Mouse (Mus musculus): ENCODE measurements around the gene Slc9a6.

Slc9a6 gene

DNA sequence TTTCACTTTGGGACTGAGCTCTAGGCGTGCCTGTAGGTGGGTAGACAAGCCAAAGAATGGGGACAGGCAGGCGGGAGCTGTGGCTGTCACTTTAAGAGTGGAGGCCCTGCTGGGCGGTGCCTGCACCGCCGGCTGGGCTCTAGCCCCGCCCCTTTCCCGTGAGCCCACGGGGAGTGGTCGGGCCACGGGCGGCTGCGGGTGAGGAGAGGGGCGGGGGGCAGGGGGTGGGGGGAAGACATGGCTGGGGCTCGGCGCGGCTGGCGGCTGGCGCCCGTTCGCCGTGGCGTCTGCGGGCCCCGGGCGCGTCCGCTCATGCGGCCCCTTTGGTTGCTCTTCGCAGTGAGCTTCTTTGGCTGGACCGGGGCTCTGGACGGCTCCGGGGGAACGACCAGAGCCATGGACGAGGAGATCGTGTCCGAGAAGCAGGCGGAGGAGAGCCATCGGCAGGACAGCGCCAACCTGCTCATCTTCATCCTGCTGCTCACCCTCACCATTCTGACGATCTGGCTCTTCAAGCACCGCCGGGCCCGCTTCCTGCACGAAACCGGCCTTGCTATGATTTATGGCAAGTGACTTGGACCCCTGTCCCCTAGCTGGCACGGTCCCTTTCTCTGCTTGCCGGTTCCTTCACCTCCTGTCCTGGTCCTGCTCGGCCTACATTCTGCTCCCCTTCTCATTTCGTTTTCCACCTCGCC is at the start of gene Slc9a6:
Slc9a6 (plus strand) TSS at position 135 of the 695 bp plus-strand sequence.
- DNase-seq: peak; percentile 82

DNA sequence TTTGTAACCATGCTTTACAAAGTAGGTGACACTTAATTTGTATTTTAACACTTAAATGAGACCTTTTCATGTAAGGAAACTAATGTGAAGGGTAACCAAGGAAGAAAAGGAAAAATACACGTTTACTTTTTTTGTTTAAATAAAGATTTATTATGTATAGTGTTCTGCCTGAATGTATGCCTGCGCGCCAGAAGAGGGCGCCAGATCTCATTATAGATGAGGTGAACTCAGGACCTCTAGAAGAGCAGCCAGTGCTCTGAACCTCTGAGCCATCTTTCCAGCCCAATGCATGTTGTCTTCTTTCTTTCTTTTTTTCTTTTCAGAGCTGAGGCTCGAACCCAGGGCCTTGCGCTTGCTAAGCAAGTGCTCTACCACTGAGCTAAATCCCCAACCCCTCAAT is 37.1 kb upstream of the Slc9a6 start:
- no peak for DNase-seq

DNA sequence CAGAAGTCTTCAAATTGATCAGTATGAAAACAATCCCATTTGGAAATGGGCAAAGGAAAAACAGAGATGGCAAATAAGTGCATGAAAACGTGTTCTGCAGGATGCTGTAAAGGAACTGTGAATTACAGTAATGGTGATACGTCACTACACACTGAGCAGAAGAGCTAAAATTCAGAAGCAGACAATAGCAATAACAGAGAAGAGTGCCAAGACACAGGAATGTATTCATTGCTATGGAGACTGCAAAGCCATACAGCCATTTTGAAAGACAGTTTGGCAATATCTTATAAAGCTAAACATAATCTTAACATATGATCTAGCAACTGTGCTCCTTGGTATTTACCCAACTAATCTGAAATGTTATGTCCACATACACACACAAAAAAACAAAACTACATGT is 31.4 kb upstream of the Slc9a6 start:
- no peak for DNase-seq

DNA sequence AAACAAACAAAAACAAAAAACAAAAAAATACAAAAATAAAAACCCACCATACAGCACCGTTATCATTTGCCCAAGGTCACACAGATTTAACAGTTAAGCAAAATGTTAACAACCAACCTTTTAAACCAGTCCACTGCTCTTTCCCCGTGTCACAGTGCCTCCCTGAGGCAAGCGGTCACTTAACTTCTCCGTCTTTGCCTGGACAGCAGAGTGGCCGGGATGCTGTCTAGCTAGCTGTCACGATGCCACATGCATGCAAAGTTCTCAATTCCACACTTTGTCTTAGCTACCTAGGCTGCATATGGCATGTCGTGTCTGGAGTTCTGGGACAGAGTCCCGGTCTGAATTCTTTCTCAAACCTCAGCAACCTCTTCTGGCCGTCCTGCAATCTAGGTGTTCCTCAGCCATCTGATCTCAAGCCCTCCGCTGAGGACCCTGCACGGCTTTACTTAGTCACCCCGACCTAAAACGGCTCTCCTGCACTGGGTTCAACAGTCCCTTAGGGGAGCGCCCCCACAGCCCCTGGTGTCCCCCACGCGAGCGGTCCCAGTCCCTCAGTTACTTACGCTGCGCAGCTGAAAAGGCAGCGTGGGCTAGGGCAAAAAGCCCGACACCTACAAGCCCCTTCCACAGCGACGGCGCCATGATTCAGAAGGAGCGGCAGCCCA is 12.2 kb upstream of the Slc9a6 start:
- no peak for DNase-seq

DNA sequence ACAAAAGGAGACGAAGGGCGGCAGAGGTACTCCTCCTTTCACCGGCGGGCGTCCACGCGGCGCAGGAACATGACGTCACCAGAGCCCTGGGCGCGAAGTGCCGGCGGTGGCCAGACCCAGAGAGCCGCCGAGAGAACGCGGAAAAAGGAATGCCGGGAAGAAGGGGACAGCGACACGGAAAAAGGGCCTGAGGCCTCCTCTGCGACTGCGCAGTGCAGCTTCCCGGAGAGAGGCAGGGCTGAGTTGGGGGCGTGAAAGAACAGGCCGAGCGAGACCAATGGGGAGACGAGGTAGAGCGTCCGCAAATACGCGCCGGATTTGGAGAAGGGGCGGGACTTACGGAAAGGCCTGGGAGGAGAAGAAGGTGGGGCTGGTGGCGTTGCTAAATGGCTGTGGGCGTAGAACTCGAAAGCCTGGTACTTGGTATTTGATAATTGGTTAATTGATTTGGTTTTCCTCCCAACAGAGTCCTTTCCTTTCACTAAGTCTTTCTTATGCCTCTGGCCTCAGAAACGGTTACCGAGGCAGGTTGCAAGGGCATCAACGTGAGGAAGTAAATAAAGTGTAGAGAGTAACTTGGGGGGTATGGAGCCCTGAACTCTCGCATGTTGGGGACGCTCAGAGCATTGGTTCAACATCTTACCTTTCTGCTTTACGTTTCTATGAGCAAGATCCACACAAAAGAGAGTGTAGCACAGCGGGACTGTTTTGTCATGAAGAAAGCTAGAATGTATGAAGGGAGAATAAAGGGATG is 11.5 kb upstream of the Slc9a6 start, which contains the start of gene Mmgt1:
Mmgt1 (minus strand) TSS at position 183 of the 754 bp plus-strand sequence.
- DNase-seq: peak; percentile 97

DNA sequence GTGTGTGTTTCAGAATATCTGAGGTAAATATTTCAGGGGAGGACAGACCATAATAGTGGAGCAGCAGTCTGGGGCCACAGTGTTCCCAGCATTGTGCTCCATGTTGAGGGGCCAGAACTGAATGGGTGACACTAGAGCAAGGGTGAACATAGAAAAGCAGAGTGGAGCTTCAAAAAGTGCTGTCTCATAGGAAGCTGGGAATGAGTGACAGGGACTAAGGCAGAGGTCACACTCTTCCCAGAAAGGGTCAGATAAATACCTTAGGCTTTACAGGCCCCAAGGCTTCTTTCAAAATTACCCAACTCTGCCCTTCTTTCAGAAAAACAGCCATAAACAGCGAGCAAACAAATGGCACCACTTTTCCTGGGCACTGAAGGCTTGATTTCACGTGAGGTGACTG is 3.0 kb upstream of the Slc9a6 start:
- no peak for DNase-seq

DNA sequence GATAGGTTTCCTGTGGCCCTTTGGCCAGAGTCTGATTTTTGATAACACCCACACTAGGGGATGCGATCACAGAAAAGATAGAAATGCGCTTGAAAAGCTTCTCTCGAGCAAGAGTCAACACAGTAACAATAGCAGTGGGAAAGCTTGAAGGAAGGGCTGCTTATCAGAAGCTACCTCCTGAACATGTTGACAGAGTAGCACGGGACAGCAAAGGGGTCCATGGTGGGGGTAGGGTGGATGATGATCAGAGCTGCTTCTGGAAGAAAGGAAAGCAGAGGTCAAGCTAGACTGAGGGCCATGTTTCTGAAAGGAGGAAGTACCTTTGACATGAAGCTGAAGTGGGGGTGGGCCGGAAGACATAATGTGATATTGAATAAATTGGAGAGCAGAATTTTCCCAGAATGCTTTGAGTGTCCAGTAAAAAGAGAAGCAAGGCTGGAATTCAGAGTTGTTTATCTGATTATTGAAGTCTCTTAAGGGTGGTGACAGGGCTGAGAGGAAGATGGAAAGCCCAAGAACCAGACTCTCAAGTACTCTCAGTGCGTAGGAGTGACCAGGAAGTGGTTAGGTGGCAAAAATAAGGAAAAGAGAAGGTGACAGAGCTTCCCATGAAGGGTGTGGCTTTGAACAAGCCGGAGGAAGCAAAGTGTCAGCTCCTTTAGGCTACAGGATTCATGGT is 2.4 kb upstream of the Slc9a6 start:
- DNase-seq: no peak

DNA sequence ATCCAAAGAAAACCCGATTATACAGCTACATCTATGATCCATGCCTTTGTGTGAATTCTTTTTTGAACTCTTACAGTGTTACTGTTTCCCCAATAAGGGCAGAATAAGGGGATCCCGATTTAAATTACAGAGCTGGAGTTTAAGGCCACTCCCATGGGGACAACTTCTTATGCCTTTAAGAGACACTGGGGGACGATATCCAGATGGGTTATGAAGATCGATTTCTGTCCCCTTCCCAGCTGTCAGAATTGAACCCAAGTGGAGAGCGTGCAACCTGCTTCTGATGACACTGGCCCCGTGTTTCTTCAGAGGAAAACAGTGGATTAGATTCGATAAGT is 303 bp upstream of the Slc9a6 start:
- DNase-seq: no peak

DNA sequence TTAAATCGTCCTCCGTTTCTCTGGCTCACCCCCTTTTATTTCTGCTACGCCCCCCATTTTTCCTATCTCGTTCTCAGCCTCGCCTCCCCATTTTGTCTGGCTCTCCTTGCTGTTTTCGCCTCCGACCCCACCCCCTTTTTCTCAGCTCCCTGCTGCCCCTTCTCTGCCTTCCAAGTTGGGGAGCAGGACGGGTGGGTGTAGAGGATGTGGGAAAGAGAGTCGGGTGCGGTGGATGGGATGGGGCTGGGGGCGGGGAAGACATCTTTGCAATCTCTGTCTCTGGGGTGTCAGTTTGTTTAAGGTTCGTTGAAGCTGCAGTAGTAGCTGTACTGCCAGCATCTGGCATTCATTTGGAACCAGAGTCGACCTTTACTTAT is 749 bp downstream of the Slc9a6 start:
- peak; percentile 23 for DNase-seq

DNA sequence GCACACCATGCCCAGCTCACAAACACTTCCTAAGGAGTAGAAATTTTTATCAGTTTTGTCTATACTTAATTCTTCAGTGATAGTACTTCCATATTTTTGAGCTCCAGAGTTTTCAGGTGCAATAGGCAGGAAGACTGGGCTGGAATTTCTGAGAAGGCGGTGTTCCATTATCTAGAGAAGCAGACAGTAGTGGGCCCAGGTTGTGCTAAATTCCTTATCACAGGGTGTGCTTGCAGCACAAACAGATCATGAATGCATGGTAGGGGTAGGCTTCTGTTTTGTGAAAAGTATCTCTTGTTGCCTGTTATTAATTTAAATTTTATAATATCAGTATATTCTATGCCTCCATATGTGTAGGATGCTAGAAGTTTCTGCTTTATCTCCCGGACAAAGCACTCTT is 5.7 kb downstream of the Slc9a6 start:
- no peak for DNase-seq

DNA sequence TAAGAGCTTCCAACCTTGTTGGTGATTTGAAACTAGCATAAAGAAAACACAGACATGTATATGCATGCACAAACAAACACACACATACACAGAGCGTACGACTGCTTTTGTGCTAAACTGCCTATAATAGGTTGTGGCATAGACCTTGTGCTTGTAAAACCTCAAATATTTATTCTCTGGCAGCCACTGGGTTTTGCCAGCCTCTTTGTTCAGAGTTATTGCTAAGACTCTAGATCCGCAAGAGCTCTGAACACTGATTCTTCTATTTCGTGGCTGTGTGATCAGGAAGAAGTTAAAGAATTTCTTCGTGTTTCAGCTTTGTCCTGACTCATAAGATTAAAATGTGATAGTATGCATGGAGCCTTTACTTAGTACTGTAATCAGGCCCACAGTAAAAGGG is 26.6 kb downstream of the Slc9a6 start:
- no peak for DNase-seq

DNA sequence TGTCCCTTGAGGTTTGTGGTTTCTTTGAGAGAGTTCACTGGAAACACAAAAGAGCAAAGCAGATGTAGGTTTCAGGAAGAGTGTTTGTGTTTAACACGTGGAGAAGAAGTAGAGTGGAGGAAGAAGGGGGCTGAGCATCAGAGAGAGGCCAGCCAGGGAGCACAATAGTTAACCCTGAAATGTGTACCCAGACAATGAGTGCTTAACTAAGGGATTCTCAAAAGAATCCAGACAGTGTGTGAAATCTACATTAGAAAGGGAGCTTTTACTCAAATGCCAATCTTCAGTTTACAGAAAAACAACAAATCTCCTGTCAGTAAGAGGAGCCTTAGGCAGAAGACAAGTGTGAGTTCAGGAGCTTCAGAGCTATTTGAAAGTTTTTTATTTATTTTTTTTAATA is 30.5 kb downstream of the Slc9a6 start:
- no peak for DNase-seq

DNA sequence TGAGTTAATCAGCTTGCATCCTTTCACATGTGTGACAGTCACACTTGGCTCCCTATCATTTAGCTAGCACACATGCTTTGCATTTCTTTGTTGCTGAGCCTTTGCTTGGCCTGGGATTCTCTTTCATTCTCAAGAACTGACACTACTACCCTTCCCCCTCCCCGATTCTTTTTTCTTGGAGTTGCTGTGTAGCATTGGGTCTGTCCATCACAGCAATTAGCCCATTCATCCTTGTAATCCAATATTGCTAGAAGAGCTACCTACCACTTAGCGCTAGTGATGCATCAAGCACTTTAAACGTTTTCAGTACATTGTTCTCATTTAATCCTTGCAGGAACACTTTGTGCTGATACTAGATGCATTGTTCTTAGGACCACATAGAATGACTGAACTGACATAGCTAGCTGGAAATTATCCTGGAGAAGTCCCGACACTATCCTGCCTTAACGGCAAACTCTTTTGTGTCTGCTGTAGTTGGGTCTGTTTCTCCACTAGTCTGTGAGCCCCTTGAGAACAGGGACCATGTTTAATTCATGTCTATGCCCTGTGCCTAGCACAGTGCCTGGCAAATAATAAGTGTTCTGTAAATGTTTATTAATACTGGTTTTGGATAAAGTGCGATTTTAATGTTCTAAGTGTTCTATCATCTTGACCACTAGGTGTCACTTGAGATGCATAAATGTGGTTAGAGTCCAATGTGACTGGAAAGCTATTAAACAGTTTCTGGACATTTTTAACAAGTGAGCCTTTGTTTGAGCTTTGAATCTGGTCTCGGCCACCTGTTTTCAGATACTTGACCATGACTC is 40.2 kb downstream of the Slc9a6 start:
- no peak for DNase-seq

DNA sequence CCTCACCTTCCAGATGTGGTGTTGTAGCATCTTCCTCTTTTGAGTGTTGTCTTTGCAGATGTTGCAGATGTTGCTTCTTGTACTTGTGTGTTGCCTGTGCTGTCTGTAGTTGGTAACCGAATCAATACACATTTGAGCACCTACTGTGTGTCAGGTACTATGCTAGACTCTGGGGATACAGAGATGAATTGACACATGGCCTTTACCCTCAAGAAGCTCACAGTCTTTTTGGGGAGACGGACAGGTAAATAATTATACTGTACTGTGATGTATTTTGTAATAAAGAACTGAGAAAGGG is 40.7 kb downstream of the Slc9a6 start:
- DNase-seq: no peak

DNA sequence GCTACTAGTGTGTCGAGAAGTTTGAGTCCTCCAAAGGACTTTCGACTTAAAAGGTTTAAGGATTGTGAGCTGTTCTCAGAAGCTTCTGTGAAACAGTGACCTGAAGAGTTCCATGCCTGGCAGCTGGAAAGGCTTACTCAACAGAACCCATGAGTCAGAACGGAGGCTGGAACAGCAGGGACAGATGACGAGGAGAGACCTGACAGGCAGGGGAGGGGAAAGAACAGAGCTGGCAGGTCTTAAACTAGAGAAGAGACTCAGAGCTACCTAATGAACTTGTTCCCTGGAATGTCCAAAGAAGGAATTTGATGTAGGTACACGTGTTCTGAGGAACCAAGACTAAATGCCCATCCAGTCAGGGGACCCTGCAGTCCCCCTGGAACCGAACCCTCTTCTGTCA is 41.3 kb downstream of the Slc9a6 start:
- no peak for DNase-seq

DNA sequence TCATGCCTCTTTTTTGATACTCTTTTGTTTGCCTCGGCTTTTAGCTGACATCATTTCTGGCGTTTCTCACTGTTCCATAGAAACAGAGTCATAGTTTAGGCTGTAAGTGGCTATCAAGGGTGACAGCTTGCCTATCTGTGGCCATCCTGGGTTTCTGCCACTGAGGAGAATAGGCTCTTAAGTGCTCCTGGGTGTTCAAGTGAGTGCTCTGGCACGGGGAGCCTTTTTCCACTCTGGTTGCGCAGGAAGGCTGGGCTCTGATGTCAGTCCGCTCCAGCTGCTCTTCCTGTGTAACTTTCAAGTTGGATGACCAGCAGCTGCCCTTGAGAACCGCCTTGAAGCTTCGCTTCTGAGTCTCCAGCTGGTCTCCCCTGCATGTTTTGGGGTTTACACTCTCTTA is 42.2 kb downstream of the Slc9a6 start:
- DNase-seq: no peak

DNA sequence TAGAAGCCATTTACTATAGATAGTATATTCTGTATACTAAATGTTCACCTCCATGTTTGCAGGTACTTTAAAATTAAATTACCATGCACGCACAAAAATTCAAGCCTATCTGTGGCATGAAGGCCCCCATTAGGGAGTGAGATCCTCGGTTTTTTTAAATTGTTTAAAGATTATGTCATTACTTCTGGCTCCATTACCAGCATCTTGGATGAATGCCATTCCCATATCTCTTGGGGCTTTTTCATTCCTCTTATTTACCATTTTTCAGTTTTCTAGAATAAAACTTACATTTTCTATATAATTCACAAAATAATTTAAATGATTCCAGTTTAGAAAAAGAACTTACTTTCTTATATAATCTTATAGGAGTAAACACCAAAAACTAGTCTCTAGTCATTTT is 46.1 kb downstream of the Slc9a6 start:
- no peak for DNase-seq

DNA sequence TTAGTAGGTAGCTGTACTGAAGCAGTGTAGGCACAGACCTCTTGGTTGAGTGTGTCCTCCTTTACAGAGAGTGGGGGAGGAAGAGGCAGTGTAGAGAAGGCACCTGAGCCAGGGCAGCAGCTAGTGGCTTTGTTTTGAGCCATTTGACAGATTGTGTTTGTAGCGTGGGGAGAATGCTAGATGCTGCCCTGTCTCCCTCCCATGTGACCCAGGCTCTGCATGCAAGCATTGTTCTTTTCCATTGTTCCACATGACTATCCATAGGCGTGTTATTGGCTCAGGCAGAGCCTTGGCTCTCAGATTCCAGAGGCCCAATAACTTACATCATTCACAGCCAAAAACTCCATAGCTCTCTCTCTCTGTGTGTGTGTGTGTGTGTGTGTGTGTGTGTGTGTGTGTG is 49.7 kb downstream of the Slc9a6 start:
- DNase-seq: peak; percentile 59

DNA sequence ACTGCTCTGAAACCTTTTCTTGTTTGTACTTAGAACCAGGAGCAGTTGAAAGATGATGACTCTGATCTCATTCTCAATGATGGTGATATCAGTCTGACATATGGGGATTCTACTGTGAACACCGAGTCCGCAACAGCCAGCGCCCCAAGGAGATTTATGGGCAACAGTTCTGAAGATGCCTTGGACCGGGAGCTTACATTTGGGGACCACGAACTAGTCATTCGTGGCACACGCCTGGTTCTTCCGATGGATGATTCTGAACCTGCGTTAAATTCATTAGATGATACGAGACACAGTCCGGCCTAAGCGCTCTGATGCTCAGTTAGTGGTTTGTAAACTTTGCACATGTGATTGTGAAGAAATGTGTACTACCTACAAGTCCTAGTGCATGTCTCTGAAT is 51.6 kb downstream of the Slc9a6 start:
- DNase-seq: no peak

DNA sequence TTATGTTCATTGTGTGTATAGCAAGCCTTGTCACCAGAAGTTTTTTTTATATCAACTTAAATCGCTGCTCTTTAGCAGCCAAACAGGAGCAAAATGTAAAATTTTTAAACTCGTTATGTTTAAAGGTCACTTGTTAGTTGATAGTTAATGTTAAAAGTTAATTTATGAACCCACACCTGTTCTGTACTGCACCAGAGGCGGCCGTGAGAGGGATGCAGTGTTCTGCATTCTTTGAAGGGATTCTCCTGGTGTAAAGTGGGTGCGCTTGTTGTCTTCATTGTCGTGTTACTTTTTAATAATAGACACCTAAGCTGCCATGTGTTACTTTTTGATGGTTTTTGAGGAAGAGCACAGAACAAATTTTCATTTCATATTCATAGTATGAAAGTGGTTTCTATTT is 52.8 kb downstream of the Slc9a6 start:
- no peak for DNase-seq

DNA sequence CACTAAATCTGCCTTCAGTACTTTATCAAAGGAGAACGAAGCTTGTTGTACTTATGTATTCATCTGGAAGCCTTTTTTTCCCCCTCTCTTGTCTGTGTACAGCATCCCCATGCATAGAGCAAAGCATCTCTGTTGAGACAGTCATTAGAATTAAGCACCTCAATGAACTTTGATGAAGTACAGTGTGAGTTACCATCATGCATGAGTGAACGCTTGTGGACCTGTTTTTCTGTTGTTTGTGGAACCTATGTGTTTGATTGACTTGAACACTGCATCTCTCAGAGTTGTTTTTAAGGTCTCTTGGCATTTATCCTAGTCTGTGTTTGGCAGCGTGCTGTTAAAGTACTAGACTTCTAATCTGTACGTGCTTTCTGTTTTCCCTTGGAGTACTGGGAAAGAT is 53.8 kb downstream of the Slc9a6 start:
- DNase-seq: no peak

DNA sequence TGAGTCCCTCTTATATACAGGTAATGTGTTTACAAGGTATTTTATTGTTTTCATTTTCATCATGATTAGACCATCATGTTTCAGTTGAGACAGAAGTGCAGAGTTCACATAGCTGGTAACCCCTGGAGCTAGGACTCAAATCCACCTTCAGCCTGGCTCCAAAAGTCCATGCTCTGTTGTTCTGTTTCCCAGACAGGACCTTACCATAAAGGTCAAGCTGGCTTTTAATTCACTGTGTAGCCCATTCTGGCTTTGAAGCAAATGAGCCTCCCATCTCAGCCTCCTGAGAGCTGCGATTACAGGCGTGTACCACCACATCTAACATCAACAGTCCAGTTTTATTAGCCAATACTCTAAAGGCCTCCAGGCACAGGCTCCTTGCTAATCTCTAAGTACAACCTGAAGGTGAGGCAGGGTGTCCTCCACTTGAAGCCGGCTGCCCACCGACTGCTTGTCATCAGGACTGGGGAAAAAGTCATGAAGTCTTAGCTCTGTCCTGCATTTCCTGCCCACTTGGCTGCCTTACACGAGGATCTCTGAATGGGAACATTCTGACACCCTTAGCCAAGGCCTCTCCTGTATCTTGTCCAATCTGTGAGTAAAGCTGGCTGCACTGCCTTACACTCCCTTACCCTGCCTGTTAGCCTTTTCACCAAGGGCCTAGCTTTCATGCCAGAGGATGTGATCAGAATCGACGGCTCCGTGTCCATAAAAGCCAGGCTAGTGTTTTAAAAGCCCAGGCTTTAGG is 55.8 kb downstream of the Slc9a6 start:
- DNase-seq: no peak
